Mouse (Mus musculus) yolk sac, embryonic 10.5 days (tissue): Measurements from ENCODE around the gene Adcy1.
A peak's percentile ranks its signal among the peaks of the same experiment; 100 is the strongest.

Experiments used
- DNase-seq: peaks from one replicate; pipeline ENCODE4 v3.0.0-alpha.2; 2017; ENCODE audit warnings: low spot score

Gene Adcy1

GRCm38 (mm10) chr11:7069762-7070161, 6.5 kb downstream of the Adcy1 start:
- DNase-seq: no peak

- no peak for DNase-seq
These were observed 8.3 kb downstream of the Adcy1 start for GRCm38 (mm10) chr11:7071617-7072016.

- no peak for DNase-seq
These were observed 10.3 kb downstream of the Adcy1 start for GRCm38 (mm10) chr11:7073556-7073955.

- no peak for DNase-seq
These were observed 13.2 kb downstream of the Adcy1 start for GRCm38 (mm10) chr11:7076510-7076909.

- DNase-seq: no peak
These were observed 18.6 kb downstream of the Adcy1 start for GRCm38 (mm10) chr11:7081893-7082292.

- DNase-seq: no peak
These were observed 20.6 kb downstream of the Adcy1 start for GRCm38 (mm10) chr11:7083911-7084310.

- no peak for DNase-seq
These were observed 21.9 kb downstream of the Adcy1 start for GRCm38 (mm10) chr11:7085184-7085583.

DNA sequence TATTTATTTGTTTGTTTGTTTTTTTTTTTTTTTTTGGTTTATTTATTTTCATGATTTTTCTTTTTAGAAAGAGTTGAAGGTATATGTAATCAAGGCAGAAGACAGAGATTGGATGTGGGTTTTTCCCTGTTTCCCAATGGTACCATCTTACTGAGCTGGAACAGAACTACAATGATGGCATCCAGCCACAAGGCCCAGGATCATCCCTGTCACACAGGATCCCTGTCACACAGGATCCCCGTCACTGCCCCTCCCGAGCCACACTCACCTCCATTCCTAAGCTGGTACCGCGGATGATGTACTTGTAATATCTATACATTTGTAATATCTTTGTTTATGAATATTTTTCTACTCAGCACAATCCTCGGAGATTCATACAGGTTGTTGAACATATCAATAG, 27.8 kb downstream of the Adcy1 start:
- DNase-seq: no peak

- no peak for DNase-seq
These were observed 31.6 kb downstream of the Adcy1 start for GRCm38 (mm10) chr11:7094844-7095243.

- no peak for DNase-seq
These were observed 38.4 kb downstream of the Adcy1 start for GRCm38 (mm10) chr11:7101674-7102073.

DNA sequence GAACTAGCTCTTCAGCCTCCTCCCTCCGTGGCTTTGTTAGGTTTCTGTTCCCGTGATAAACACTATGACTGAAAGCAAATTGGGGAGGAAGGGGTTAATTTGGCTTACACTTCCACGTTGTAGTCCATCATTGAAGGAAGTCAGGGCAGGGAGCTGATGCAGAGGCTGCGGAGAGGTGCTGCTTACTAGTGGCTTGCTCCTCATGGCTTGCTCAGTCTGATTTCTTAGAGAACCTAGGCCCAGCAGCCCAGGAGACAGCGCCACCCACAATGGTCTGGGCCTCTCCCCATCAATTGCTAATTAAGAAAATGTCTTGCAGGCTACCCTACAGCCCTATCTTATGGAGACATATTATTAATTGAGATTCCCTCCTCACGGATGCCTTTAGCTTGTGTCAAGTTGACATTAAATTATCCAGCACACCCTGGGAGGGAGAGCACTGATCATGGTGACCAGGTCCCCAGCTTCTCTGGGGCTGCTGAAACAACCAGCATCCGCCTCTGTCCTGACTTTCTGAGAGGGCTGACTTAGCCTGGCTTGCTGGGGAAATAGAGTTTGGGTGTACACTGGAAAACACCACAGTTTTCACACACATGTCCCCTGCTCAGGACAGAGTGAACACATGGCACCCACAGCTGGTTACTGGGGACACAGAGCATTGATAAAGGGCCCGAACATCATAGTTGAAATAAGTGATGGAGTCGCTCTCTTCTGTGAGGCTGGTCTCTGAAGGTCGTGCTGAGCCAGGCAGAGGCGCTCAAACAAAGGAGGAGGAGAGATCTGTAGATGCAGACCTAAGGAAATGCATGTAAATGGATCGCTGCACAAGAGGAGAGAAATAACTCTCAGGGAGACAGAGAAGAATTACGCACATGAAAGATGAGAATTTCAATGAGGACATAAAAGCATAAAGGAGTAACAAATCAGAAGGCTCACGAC, 39.2 kb downstream of the Adcy1 start:
- no peak for DNase-seq

DNA sequence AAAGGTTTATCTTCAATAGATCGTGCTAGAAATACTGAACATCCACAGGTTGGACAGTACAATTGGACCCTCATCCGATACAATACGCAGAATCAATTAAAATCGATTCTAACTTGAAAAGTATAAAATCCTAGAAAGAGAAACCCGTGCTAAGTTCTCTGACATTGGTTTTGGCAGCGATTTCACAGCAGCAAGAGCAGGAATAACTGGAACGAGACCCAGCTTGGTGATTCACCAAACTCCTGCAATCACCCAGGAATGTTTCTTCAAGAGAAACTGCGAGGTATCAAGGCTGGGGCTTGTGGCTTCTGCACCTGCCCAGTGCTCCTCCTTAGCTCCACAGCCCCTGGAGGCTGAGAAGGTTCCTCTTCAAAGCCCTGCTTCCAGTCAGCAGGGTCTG, 42.0 kb downstream of the Adcy1 start:
- DNase-seq: no peak

DNA sequence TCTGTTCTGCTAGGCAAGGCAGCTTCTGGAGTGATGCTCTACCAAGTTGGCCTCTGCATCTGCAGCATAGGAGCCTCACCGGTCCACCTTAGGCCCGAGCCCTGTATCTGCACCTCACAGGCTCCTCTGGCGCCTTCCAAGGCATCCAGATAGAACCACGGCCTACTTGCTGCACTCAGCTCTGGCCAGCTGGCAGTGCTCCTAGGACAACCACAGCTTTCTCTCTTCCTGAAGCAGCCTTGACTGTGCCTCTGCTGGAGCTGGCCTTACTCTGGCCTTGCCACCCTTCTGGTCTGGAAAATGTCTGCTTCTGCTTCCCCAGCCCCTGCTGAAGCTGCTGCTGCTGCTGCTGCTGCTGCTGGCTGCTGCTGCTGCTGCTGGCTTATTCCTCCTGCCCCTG, 45.8 kb downstream of the Adcy1 start:
- no peak for DNase-seq

DNA sequence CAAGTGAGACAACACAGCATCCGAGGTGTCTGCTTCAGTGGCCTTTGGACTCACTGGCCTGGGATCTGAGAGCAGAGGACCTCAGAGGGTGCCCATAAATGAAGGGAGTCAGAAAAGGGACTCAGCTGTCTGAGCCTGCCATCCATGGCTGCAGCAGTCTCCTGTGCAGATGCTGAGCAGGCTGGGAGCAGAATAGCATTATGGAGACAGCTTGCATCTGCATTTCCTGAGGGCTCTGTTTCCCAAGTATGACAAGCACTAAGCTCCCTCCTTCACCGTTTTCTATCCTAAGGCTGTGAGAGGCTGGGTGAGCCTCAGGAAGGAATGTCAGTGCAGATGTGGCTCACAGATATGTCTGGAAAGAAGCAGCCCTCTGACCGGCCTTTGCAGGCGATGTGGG, 49.8 kb downstream of the Adcy1 start:
- no peak for DNase-seq

DNA sequence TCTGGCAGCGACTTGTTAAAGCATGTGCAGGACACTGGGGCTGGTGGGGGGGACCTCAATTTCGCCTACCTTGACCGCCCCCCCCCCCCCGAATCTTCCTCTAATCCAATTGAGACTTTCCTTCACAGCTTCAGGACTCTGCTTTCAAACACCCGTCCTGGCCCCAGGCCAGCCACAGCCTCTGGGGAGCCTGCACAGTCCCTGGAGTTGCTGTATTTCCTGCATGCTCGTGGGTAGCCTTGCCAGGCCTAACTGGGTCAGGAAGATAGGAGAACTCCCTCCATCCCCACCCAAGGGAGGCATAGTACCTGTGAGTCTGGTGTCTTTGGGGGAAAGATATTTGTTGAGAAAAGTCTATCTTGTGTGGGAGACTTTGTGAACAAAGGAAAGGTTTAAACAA, 50.4 kb downstream of the Adcy1 start:
- no peak for DNase-seq

DNA sequence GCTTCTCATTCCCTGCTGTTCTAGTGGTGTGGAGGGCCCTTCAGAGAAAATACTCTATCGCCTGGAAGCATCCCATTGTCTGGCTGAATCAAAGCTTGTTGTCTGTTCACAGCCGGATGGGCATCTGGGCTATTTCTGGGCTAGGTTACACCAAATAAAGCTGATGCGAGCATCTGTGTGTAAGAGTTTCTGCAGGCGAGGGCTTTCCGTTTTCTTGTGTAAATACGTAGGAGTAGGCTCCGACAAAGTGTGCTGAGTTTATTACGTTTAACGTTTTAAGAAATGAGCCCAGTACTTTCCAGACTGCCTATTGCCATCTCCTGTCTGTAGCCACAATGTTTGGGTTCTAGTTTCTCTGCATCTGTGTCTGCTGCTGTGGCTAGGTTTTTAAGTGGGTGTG, 51.0 kb downstream of the Adcy1 start:
- DNase-seq: no peak

DNA sequence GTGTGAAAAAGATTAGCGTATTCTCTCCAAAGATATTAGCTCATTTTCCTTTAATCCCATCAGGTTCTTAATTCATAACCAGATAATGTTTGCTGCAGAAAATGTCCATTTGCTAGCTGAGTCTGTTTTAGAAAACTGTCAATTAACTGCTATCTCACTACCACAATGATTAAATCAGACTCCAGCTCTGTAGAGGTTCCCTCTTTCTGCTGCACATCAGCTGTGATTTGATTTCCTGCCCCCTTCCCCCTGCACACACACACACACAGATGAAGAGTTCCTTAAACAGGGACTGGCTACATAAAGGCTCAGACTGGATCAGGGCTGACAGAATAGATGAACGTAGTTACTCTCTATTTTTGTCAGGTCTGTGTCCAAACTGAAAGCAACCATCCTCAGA, 53.4 kb downstream of the Adcy1 start:
- no peak for DNase-seq

DNA sequence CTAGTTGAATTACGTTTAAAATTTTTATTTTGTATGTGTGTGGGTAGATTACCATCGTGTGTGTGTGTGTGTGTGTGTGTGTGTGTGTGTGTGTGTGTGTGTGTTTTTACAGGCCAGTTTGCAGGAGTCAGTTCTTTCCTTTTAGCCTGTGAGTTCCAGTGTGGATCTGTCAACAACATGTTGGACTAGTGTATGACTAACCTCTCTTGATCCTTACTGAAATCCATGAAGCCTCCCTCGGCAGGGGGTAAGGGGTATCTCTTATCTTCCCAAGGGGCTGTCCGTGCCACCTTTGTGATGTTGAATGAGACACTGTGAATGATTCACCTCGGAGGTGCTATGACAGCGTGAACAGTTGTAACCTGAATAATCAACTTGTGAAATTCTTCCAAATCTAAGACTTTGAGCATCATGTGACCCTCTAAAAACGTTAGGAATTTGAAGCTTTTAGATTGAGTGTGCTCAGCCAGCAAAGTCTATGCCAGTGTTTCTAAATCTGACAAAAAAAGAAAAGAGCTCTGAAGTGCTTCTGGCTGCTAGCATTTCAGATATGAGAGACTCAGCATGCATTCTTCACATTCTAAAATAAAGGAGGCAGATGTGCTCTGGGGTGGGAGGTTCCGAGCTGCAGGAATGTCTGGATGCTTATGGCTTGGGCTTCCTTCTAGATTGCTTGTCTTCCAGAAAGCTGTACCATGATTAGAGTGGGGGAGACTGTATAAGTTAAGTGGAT, 66.2 kb downstream of the Adcy1 start:
- DNase-seq: peak; percentile 43

DNA sequence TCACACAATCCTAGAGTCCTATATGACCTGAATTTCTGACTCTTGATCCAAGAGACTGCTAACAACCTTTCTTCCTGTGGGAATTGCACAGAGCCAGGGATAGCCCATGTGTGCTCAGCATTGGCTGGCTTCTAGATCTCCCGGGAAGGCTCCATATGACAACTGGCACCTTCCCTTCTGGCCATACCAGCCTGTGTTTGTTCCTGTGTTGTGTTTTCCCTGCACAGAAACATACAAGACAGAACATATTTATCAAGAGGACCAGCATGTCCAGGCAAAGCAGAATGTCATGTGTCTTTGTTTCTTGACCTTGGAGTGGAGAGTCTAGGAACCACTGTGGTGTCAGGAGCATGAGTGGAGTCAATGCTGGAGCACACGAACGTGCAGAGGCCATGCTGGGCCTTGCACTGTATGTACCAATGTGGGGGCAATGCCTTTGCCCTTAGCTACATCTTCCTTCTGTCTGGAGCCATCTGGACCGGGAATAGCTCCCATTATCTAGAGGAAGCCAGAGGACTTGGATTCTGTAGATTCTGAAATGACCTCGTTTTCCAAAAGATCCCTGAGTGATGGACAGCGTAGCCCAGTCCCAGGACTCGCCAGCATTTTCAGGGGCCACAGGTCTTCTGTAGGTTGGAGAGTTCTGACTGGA, 69.6 kb downstream of the Adcy1 start:
- DNase-seq: no peak

DNA sequence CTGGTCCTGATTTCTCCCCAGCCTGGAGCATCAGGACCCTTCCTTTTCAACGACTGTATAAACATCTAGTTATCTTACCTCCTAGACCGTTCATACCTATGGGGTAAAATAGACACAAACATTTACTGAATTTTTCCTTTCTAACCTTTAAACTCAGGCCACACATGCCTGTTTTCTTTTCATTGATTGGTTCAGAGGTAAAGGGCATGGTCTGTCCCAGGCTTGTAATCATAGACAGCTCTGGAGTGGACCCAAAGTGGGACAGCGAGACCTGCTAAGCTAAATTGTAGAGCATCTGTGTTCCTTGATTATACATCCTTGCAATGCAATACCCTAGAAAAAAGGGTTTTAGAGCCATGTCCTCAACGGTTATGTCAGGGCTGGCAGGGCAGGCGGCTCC, 70.4 kb downstream of the Adcy1 start:
- no peak for DNase-seq

DNA sequence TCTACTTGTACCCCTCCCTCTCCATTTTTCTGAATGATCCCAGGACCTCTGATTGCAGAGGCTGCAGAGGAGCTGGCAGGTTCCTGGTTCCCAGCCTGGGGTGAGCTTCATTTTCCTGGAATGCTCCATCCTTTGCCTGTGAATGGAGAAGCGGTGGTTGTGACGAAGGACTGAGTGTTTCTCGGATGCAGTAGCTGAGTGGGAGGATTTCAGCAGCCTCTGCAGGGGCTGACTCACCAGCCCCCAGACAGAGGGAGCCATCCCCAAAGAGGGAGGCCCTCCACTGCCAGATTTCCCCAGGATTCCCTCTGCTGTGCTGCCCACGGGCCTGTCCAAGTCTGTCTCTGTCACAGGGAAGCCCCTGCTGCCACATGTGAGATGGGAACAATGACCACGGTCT, 71.0 kb downstream of the Adcy1 start:
- DNase-seq: no peak

DNA sequence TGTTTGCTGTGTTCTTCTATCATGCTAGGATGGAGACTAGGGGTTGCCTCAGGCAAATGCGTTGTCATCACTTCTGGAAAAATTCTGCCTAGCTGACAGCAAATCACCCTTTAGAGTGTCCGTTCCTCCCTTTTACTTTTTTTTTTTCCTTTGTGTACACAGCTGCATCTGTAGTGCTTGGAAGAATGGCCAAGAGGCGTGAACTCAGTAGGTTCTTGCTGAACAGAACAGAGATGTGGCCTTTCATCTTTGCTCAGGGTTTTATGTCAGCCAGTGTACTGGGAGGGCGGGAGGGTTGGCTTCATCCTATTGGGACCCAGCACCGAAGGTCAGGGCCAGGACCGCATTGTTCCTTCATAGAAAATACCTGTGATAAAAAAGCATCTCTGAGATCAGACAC, 72.0 kb downstream of the Adcy1 start:
- DNase-seq: no peak

DNA sequence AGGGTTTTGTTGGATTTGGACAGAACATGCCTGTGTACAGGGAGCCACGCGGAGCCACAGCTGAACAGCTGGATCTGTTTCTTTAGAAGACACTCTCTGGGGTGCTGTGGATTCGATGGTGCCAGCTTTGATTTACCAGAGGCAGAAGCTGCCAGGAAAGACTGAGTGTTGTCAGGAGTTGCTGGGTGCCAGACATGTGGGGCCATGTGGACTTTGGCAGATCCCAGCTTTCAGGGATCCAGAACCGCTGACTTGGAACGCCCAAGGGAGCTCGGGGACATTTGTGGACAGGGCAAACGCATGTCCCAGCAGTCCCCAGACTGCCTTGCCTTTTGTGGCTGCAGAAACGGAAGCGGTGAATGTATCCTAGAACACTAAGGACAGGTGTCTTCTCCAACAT, 72.5 kb downstream of the Adcy1 start:
- no peak for DNase-seq
